Mouse (Mus musculus): ENCODE results near the gene Rhoj.

- TF ChIP-seq POLR2A (IDR thresholded peaks at IDR 0.05; ENCODE audit: insufficient read length, low read depth), result no peak
- TF ChIP-seq E2F4 (IDR thresholded peaks at IDR 0.05; ENCODE audit: insufficient read depth), result no peak
- TF ChIP-seq USF1 (IDR thresholded peaks at IDR 0.05; ENCODE audit: low read depth), result no peak
- TF ChIP-seq MAX (IDR thresholded peaks at IDR 0.05; ENCODE audit: low read depth), result no peak
- no peak for TF ChIP-seq POLR2AphosphoS2 (IDR thresholded peaks at IDR 0.05; ENCODE audit: insufficient read length, low read depth)
- TF ChIP-seq TCF3 (IDR thresholded peaks at IDR 0.05; ENCODE audit: insufficient read length, low read depth), result no peak
- TF ChIP-seq SRF (IDR thresholded peaks at IDR 0.05; ENCODE audit: control insufficient read depth, insufficient read length, low read depth), result no peak
- TF ChIP-seq MYOG (IDR thresholded peaks at IDR 0.05; ENCODE audit: control insufficient read depth in 1 of 3, insufficient read depth in 1 of 3, insufficient read length in 2 of 3, low read depth in 2 of 3), result no peak
- no peak for TF ChIP-seq TCF12 (IDR thresholded peaks at IDR 0.05; ENCODE audit: insufficient read depth, poor library complexity, severe bottlenecking)
- no peak for TF ChIP-seq CEBPB (IDR thresholded peaks at IDR 0.05; ENCODE audit: insufficient read depth, poor library complexity, severe bottlenecking)
Observed at GRCm38 (mm10) chr12:75368527-75368926, 60.4 kb downstream of the Rhoj start.
